Comparison of ENCODE assay signal across 9 mouse cellular contexts in genomic region chr19:59458743-59459135, GRCm38 (mm10). TPM values are rescaled to one million over a fixed set of nuclear protein-coding genes. Genes with fewer than 3 reads are reported as not detected.
DNase-seq lines count a peak whose midpoint lies in the region; ATAC-seq and TF ChIP-seq lines count a peak whose summit lies in the region.
"Had no signal": no experiment of that assay in that cellular context is flagged by ENCODE, and none has a peak within 500 bp of the region (broad histone marks: within the 10 kb centered on the region; RNA-seq: fewer than 3 reads in every experiment).

No protein-coding gene starts in this region.

- no peak for ATAC-seq in heart, postnatal 0 days (ENCODE audit: insufficient read depth, low read depth)
- no peak for ATAC-seq in embryonic facial prominence, embryonic 11.5 days (replicated peaks; ENCODE audit: insufficient number of reproducible peaks, low FRiP score, low TSS enrichment, low read depth)
- no peak for ATAC-seq in hindbrain, embryonic 15.5 days (ENCODE audit: low FRiP score, low read depth)
- no peak for ATAC-seq in midbrain, embryonic 14.5 days (ENCODE audit: low FRiP score, low TSS enrichment)

- peak overlapping the region; percentile 38 for H3K4me3 ChIP-seq in heart, postnatal 0 days (ENCODE audit: low read depth, low read length)
- peak overlapping the region; percentile 48 for H3K4me3 ChIP-seq in embryonic facial prominence, embryonic 11.5 days (ENCODE audit: low read depth, low read length)
- peak overlapping the region; percentile 23 for H3K4me3 ChIP-seq in hindbrain, embryonic 15.5 days
- H3K4me3 ChIP-seq in midbrain, embryonic 14.5 days (replicated peaks; ENCODE audit: low read depth, low read length) = peak overlapping the region; percentile 42

- peak overlapping the region; percentile 56 for H3K4me2 ChIP-seq in heart, postnatal 0 days (ENCODE audit: low read depth, low read length)
- peak overlapping the region; percentile 71 for H3K4me2 ChIP-seq in embryonic facial prominence, embryonic 11.5 days (ENCODE audit: low read depth, low read length)
- peak overlapping the region; percentile 48 for H3K4me2 ChIP-seq in hindbrain, embryonic 15.5 days
- peak overlapping the region; percentile 52 for H3K4me2 ChIP-seq in midbrain, embryonic 14.5 days (ENCODE audit: low read length)

- no peak for TF ChIP-seq CTCF in heart, postnatal 0 days (IDR thresholded peaks at IDR 0.05; ENCODE audit: low read depth)

- no peaks in the 10 kb centered on the region for H3K36me3 ChIP-seq in heart, postnatal 0 days (replicated peaks; ENCODE audit: control insufficient read depth, insufficient read depth, low read length)
- no peaks in the 10 kb centered on the region for H3K36me3 ChIP-seq in embryonic facial prominence, embryonic 11.5 days (replicated peaks; ENCODE audit: control insufficient read depth, insufficient read depth, low read depth, low read length)
- no peaks in the 10 kb centered on the region for H3K36me3 ChIP-seq in hindbrain, embryonic 15.5 days
- H3K36me3 ChIP-seq in midbrain, embryonic 14.5 days (ENCODE audit: control insufficient read depth, insufficient read depth, low read length) = no peaks in the 10 kb centered on the region

- peaks cover 99% of the 10 kb centered on the region for H3K27me3 ChIP-seq in heart, postnatal 0 days (ENCODE audit: control insufficient read depth, insufficient read depth, low read length)
- H3K27me3 ChIP-seq in embryonic facial prominence, embryonic 11.5 days (ENCODE audit: control insufficient read depth, insufficient read depth, low read length) = peaks cover 67% of the 10 kb centered on the region
- peaks cover 81% of the 10 kb centered on the region for H3K27me3 ChIP-seq in hindbrain, embryonic 15.5 days
- H3K27me3 ChIP-seq in midbrain, embryonic 14.5 days (ENCODE audit: control insufficient read depth, insufficient read depth, low read length) = peaks cover 75% of the 10 kb centered on the region

- no peak for DNase-seq in heart, postnatal 0 days (ENCODE audit: low spot score)
- DNase-seq in heart, adult 9 months (ENCODE audit: low spot score in 2 of 2) = no peak
- peak; percentile 33 for DNase-seq in embryonic facial prominence, embryonic 11.5 days (ENCODE audit: low spot score)
- DNase-seq in midbrain, embryonic 14.5 days = no peak
- DNase-seq in cerebellum, adult 11 months = no peak
- DNase-seq in layer of hippocampus, postnatal 36 days = no peak
- no peak for DNase-seq in gastrocnemius, postnatal 25 days

- TF ChIP-seq EP300 in heart, postnatal 0 days (IDR thresholded peaks at IDR 0.05; ENCODE audit: low read depth) = no peak

- H3K4me1 ChIP-seq in heart, postnatal 0 days (ENCODE audit: control insufficient read depth, insufficient read depth) = 0 out of 2 replicates have a peak, but pooled peaks cover 8% of the 10 kb centered on the region
- H3K4me1 ChIP-seq in embryonic facial prominence, embryonic 11.5 days (ENCODE audit: control insufficient read depth, insufficient read depth, low read length) = no peaks in the 10 kb centered on the region
- peaks cover 17% of the 10 kb centered on the region for H3K4me1 ChIP-seq in hindbrain, embryonic 15.5 days (replicated peaks)
- H3K4me1 ChIP-seq in midbrain, embryonic 14.5 days (ENCODE audit: control insufficient read depth, insufficient read depth, low read length) = no peaks in the 10 kb centered on the region; the same call in 1 of the 2 replicates

- H3K9ac ChIP-seq in heart, postnatal 0 days (replicated peaks; ENCODE audit: low read depth, low read length) = no peak overlapping the region
- H3K9ac ChIP-seq in embryonic facial prominence, embryonic 11.5 days (replicated peaks; ENCODE audit: low read length) = peak overlapping the region; percentile 70
- H3K9ac ChIP-seq in hindbrain, embryonic 15.5 days = no peak overlapping the region
- peak overlapping the region; percentile 72 for H3K9ac ChIP-seq in midbrain, embryonic 14.5 days (replicated peaks; ENCODE audit: low read length)

- H3K27ac ChIP-seq in heart, postnatal 0 days (ENCODE audit: low read depth) = no peak overlapping the region
- H3K27ac ChIP-seq in embryonic facial prominence, embryonic 11.5 days (replicated peaks; ENCODE audit: low read depth, low read length) = peak overlapping the region; percentile 75
- no peak overlapping the region for H3K27ac ChIP-seq in hindbrain, embryonic 15.5 days (replicated peaks)
- H3K27ac ChIP-seq in midbrain, embryonic 14.5 days (replicated peaks; ENCODE audit: low read depth, low read length) = peak overlapping the region; percentile 85
- H3K27ac ChIP-seq: macrophage had no signal

- under 1% methylated on average over 15 of the region's 15 CpGs for WGBS in heart, postnatal 0 days
- under 1% methylated on average over 15 of the region's 15 CpGs for WGBS in embryonic facial prominence, embryonic 11.5 days
- WGBS in hindbrain, embryonic 15.5 days = under 1% methylated on average over 15 of the region's 15 CpGs
- under 1% methylated on average over 15 of the region's 15 CpGs for WGBS in midbrain, embryonic 14.5 days

- no peaks in the 10 kb centered on the region for H3K9me3 ChIP-seq in heart, postnatal 0 days (replicated peaks; ENCODE audit: control insufficient read depth, low read length)
- no peaks in the 10 kb centered on the region for H3K9me3 ChIP-seq in embryonic facial prominence, embryonic 11.5 days (replicated peaks; ENCODE audit: control insufficient read depth, low read length)
- no peaks in the 10 kb centered on the region for H3K9me3 ChIP-seq in hindbrain, embryonic 15.5 days
- H3K9me3 ChIP-seq in midbrain, embryonic 14.5 days (ENCODE audit: control insufficient read depth, low read length) = no peaks in the 10 kb centered on the region

RNA-seq across cellular contexts. Expression of gene Emx2, which starts 0.6 kb away (rescaled TPM):
- not detected in 2 replicates for total RNA-seq in heart, postnatal 0 days (2014; rRNA removed; ENCODE audit: low replicate concordance)
- not detected in 2 replicates for polyA plus RNA-seq in heart, postnatal 0 days (2015; fragmentation: Nextera tagmentation; extraction: Ambion mirVana)
- 10.6 and 12.8 TPM in 2 replicates for polyA plus RNA-seq in embryonic facial prominence, embryonic 11.5 days (2014; fragmentation: Nextera tagmentation; extraction: Ambion mirVana)
- polyA plus RNA-seq in hindbrain, embryonic 15.5 days (2015; fragmentation: Nextera tagmentation; extraction: Ambion mirVana) = 0.57 and 0.85 TPM in 2 replicates
- polyA plus RNA-seq in midbrain, embryonic 14.5 days (2014; fragmentation: Nextera tagmentation; extraction: Ambion mirVana) = 18.5 and 19.1 TPM in 2 replicates
- 10 to 100 TPM; 27.0 to 29.0 TPM for total RNA-seq in layer of hippocampus, postnatal 36 days (2021)
- total RNA-seq in gastrocnemius, postnatal 25 days (2021) = 1 to 10 TPM; 1.4 TPM
- polyA plus RNA-seq: macrophage had no signal

Comparison
In these comparisons a context has a peak if more than half of its experiments do, and no peak if none do; other contexts are left out.
1. H3K27ac ChIP-seq: peak in embryonic facial prominence, embryonic 11.5 days (single experiment) and midbrain, embryonic 14.5 days (single experiment); none in heart, postnatal 0 days (single experiment) and hindbrain, embryonic 15.5 days (single experiment).
2. H3K9ac ChIP-seq: peak in embryonic facial prominence, embryonic 11.5 days (single experiment) and midbrain, embryonic 14.5 days (single experiment); none in heart, postnatal 0 days (single experiment) and hindbrain, embryonic 15.5 days (single experiment).
3. Peak in every context shown above with its lines, with median percentiles within 50 percentile points of each other: H3K4me2 ChIP-seq and H3K4me3 ChIP-seq.